Mouse (Mus musculus) lung, adult 2 months (tissue): ENCODE measurements around the gene Map3k7cl.

Source experiments
- CTCF ChIP-seq: fragments of 200-500 bp; IDR thresholded peaks from 2 replicates; pipeline ENCODE4 v1.5.1; 2011; ENCODE audit warnings: mild to moderate bottlenecking, low read length, control low read depth; ENCODE audit not compliant: insufficient read depth
- POLR2A ChIP-seq: fragments of 200-500 bp; IDR thresholded peaks from 2 replicates; pipeline ENCODE4 v1.6.1; 2011; ENCODE audit warnings: low read depth, mild to moderate bottlenecking, control low read depth, low read length, borderline replicate concordance; ENCODE audit errors: extremely low read depth

GRCm38 (mm10) chr16:87524228-87524627 is 28.9 kb upstream of the Map3k7cl start:
- TF ChIP-seq CTCF = no peak
- TF ChIP-seq POLR2A = no peak
